Mouse (Mus musculus) liver, adult 10 weeks (tissue): ENCODE results near the gene Pex3. TPM values are rescaled to one million over a fixed set of nuclear protein-coding genes. Genes with fewer than 3 reads are reported as not detected.

Experiments used
- polyA plus RNA-seq: library from polyadenylated mRNA; stranded (reverse); fragments of 350-450 nt; fragmentation: Illumina TruSeq; extraction: RNeasy Lipid Tissue Mini Kit (QIAGEN cat#74804); gene quantifications from one replicate; pipeline ENCODE4 v1.2.3, GENCODE M21; 2014; ENCODE audit warnings: low read depth, low replicate concordance

Gene Pex3
- polyA plus RNA-seq: 55.7 TPM

DNA sequence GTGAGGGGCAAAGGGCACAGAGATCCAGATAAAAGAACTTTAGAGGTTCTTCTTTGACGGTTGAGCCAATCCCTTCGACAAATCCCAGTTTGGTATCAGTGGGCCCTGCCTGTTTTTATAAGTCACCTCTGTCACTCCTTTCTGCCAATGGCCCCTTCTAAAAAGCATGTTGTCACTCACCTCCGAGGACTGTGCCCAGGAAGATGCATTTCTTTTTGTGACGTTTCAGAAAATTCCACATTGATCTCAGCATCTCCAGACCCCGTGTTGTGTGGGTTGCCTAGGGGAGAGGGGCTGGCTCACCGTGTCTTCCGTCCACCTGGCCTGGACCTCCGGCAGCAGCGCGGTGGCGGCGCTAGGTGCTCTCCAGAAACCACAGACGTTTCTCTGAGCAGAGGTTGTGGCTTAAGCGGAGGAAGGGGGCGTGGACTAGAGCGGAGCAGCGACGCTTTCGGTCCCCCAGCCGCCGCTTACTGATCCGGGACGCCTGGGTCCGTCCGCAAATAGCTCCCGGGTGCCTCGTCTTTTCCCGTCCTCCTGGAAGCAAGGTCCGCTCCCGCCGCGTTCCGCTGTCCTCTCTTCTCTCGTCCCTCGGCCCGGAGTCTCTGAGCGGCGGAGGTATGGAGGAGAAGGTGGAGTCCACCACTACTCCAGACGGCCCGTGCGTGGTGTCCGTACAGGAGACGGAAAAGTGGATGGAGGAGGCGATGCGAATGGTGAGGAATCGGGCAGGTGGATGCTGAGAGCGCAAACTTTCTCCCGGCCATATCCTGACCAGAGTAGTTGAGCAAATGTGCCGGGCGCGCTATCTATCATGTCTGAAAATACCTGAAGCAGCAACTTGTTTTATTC, at the start of gene Pex3, which contains the start of gene Adat2:
Gene Pex3 (minus strand): TSS at position 497 of the 852 bp plus-strand sequence.
Gene Adat2 (plus strand): TSS at position 249 of the 852 bp plus-strand sequence.

GRCm38 (mm10) chr10:13499331-13499730, 53.6 kb downstream of the Pex3 start, which contains the start of gene Fuca2:
TSS of gene Fuca2 (plus strand) at chr10:13499540.

Other genes starting within 250 kb of the Pex3 start
- gene Phactr2, start 78.7 kb downstream of the Pex3 start, polyA plus RNA-seq: 3.5 TPM
- gene Fuca2, start 53.6 kb downstream of the Pex3 start, polyA plus RNA-seq: 28.2 TPM
- 2.0 TPM for gene Adat2, start 248 bp downstream of the Pex3 start, polyA plus RNA-seq